Mouse (Mus musculus): ENCODE measurements around the gene Nedd9.

GRCm38 (mm10) chr13:41472878-41473424 lies 14.2 kb downstream of the Nedd9 start:
- TF ChIP-seq ZMIZ1 (IDR thresholded peaks at IDR 0.05; ENCODE audit: low read depth, low read length) (no peak), ETS1 (conservative IDR thresholded peaks at IDR 0.05; ENCODE audit: low read depth, low read length) (no peak), MXI1 (IDR thresholded peaks at IDR 0.05; ENCODE audit: low read depth, low read length) (no peak)
